Mouse (Mus musculus): Measurements from ENCODE around the gene Entpd3. TPM values are rescaled to one million over a fixed set of nuclear protein-coding genes. Genes with fewer than 3 reads are reported as not detected.

Entpd3 gene
- polyA plus RNA-seq, 1 experiment from 2014 or later: 2.4 TPM

DNA sequence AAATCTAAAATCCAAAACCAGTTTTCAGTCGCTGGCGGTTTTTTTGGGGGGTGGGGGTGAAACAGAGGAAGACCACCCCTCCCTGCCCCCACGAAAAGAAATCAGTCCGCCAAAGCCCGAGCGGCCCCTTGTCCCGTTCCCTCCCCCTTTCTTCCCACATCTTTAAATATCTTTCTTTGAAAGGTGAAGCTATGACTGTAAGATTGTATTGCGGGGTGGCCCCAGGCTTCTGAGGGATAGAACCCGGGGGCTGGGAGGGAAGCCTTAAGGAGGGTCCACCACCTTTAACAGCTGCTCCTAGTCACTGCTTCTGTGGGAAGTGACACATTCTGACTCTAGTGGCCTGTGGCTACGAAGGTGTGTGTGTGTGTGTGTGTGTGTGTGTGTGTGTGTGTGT lies 63.9 kb downstream of the Entpd3 start:
- 9% methylated on average over 10 of the region's 10 CpGs for WGBS
- 0 out of 2 replicates have a peak, but pooled peaks cover 4% of the 10 kb centered on the region for H3K36me3 ChIP-seq
- H3K27me3 ChIP-seq: no peaks in the 10 kb centered on the region
- peaks cover 26% of the 10 kb centered on the region for H3K4me1 ChIP-seq
- peak overlapping the region; percentile 19; the same call in 1 of the 2 replicates for H3K4me3 ChIP-seq
- peaks cover 11% of the 10 kb centered on the region; the same call in 1 of the 2 replicates for H3K9me3 ChIP-seq
- peak overlapping the region; percentile 46 for H3K4me2 ChIP-seq (replicated peaks)
- H3K27ac ChIP-seq: peak overlapping the region; percentile 86
- ATAC-seq (ENCODE audit: insufficient number of reproducible peaks, insufficient read depth, low FRiP score, low TSS enrichment): no peak
- H3K9ac ChIP-seq: peak overlapping the region; percentile 33; the same call in 1 of the 2 replicates

- peak overlapping the region; percentile 19; the same call in 1 of the 2 replicates for H3K4me3 ChIP-seq
- H3K4me2 ChIP-seq (replicated peaks): peak overlapping the region; percentile 46
- H3K4me1 ChIP-seq: peaks cover 26% of the 10 kb centered on the region
- no peak overlapping the region for H3K9ac ChIP-seq
- H3K36me3 ChIP-seq: 0 out of 2 replicates have a peak, but pooled peaks cover 4% of the 10 kb centered on the region
- WGBS: 19% methylated on average over 12 of the region's 12 CpGs
- H3K9me3 ChIP-seq: peaks cover 11% of the 10 kb centered on the region; the same call in 1 of the 2 replicates
- H3K27ac ChIP-seq: peak overlapping the region; percentile 86
- no peaks in the 10 kb centered on the region for H3K27me3 ChIP-seq
- no peak for ATAC-seq (ENCODE audit: insufficient number of reproducible peaks, insufficient read depth, low FRiP score, low TSS enrichment)
These were observed 64.3 kb downstream of the Entpd3 start for GRCm38 (mm10) chr9:120603956-120604355.

GRCm38 (mm10) chr9:120611055-120611454 lies 71.4 kb downstream of the Entpd3 start:
- Histone ChIP-seq H3K9ac (no peak overlapping the region), H3K4me1 (no peaks in the 10 kb centered on the region), H3K27me3 (no peaks in the 10 kb centered on the region), H3K9me3 (peaks cover 11% of the 10 kb centered on the region; the same call in 1 of the 2 replicates), H3K4me3 (no peak overlapping the region), H3K4me2 (replicated peaks) (no peak overlapping the region), H3K36me3 (0 out of 2 replicates have a peak, but pooled peaks cover 4% of the 10 kb centered on the region), H3K27ac (no peak overlapping the region)
- ATAC-seq (ENCODE audit: insufficient number of reproducible peaks, insufficient read depth, low FRiP score, low TSS enrichment): no peak

- H3K27me3 ChIP-seq: no peaks in the 10 kb centered on the region
- H3K9me3 ChIP-seq: no peaks in the 10 kb centered on the region
- no peak for ATAC-seq (ENCODE audit: insufficient number of reproducible peaks, insufficient read depth, low FRiP score, low TSS enrichment)
- no peak overlapping the region for H3K27ac ChIP-seq
- H3K9ac ChIP-seq: no peak overlapping the region
- no peak overlapping the region for H3K4me2 ChIP-seq (replicated peaks)
- WGBS: 88% methylated on average over 6 of the region's 6 CpGs
- 0 out of 2 replicates have a peak, but pooled peaks cover 2% of the 10 kb centered on the region for H3K4me1 ChIP-seq
- H3K4me3 ChIP-seq: no peak overlapping the region
- H3K36me3 ChIP-seq: no peaks in the 10 kb centered on the region
These were observed 74.4 kb downstream of the Entpd3 start for GRCm38 (mm10) chr9:120614059-120614458.

Other genes starting within 250 kb of the Entpd3 start
- 0.47 and 0.83 TPM in 2 replicates for gene Myrip, start 238.3 kb upstream of the Entpd3 start, polyA plus RNA-seq (2016; fragmentation: Nextera tagmentation; extraction: Ambion mirVana)
- gene Eif1b, start 47.6 kb upstream of the Entpd3 start, polyA plus RNA-seq (2016; fragmentation: Nextera tagmentation; extraction: Ambion mirVana): 234 and 237 TPM in 2 replicates
- gene Rpl14, start 31.6 kb downstream of the Entpd3 start, polyA plus RNA-seq (2016; fragmentation: Nextera tagmentation; extraction: Ambion mirVana): 774 and 808 TPM in 2 replicates